Mouse (Mus musculus): ENCODE data around the gene Ivd.

- TF ChIP-seq CTCF (IDR thresholded peaks at IDR 0.05; ENCODE audit: low read depth, low read length) (no peak), POLR2A (IDR thresholded peaks at IDR 0.05; ENCODE audit: borderline replicate concordance, low read depth, low read length) (no peak)
Measured at GRCm38 (mm10) chr2:118898771-118899170, 37.0 kb downstream of the Ivd start.

Data from bone marrow macrophage, adult 2 months (primary cell).